Mouse (Mus musculus): Measurements from ENCODE around the gene Rnf8. TPM values are rescaled to one million over a fixed set of nuclear protein-coding genes. Genes with fewer than 3 reads are reported as not detected.
"Not testable (repeated sequence)": the region's sequence is repeated elsewhere in the genome, so short reads cannot be mapped to it uniquely, and the experiment has no call there.

The Rnf8 gene
- total RNA-seq (2017), result 42.8 and 51.9 TPM in 2 replicates

GRCm38 (mm10) chr17:29614115-29615023, at the start of gene Rnf8, which contains the start of gene Gm28043:
Rnf8 (plus strand) TSS chr17:29614790.
Gm28043 (plus strand) TSS chr17:29614876.
- peak; percentile 89 for ATAC-seq (ENCODE audit: extremely low read depth, insufficient number of reproducible peaks, low FRiP score, poor library complexity, severe bottlenecking)

- no peak for ATAC-seq (ENCODE audit: extremely low read depth, insufficient number of reproducible peaks, low FRiP score, poor library complexity, severe bottlenecking)
Observed at GRCm38 (mm10) chr17:29565521-29565920, 49.1 kb upstream of the Rnf8 start.

GRCm38 (mm10) chr17:29568435-29568834, 46.2 kb upstream of the Rnf8 start:
- ATAC-seq (ENCODE audit: extremely low read depth, insufficient number of reproducible peaks, low FRiP score, poor library complexity, severe bottlenecking), result no peak

GRCm38 (mm10) chr17:29569831-29570230, 44.8 kb upstream of the Rnf8 start:
- no peak for ATAC-seq (ENCODE audit: extremely low read depth, insufficient number of reproducible peaks, low FRiP score, poor library complexity, severe bottlenecking)

- ATAC-seq (ENCODE audit: extremely low read depth, insufficient number of reproducible peaks, low FRiP score, poor library complexity, severe bottlenecking), result no peak
Observed at GRCm38 (mm10) chr17:29579579-29580126, 34.9 kb upstream of the Rnf8 start.

- ATAC-seq (ENCODE audit: extremely low read depth, insufficient number of reproducible peaks, low FRiP score, poor library complexity, severe bottlenecking), result no peak
Observed at GRCm38 (mm10) chr17:29583569-29583968, 31.0 kb upstream of the Rnf8 start.

- ATAC-seq (ENCODE audit: extremely low read depth, insufficient number of reproducible peaks, low FRiP score, poor library complexity, severe bottlenecking), result no peak
Observed at GRCm38 (mm10) chr17:29584306-29584705, 30.3 kb upstream of the Rnf8 start.

- no peak for ATAC-seq (ENCODE audit: extremely low read depth, insufficient number of reproducible peaks, low FRiP score, poor library complexity, severe bottlenecking)
Observed at GRCm38 (mm10) chr17:29584737-29585136, 29.9 kb upstream of the Rnf8 start.

- ATAC-seq (ENCODE audit: extremely low read depth, insufficient number of reproducible peaks, low FRiP score, poor library complexity, severe bottlenecking), result no peak
Observed at GRCm38 (mm10) chr17:29585446-29585845, 29.1 kb upstream of the Rnf8 start.

- ATAC-seq (ENCODE audit: extremely low read depth, insufficient number of reproducible peaks, low FRiP score, poor library complexity, severe bottlenecking), result no peak
Observed at GRCm38 (mm10) chr17:29586921-29587320, 27.7 kb upstream of the Rnf8 start.

- no peak for ATAC-seq (ENCODE audit: extremely low read depth, insufficient number of reproducible peaks, low FRiP score, poor library complexity, severe bottlenecking)
Observed at GRCm38 (mm10) chr17:29589221-29589898, 25.2 kb upstream of the Rnf8 start.

GRCm38 (mm10) chr17:29595891-29596770, 18.5 kb upstream of the Rnf8 start:
- no peak for ATAC-seq (ENCODE audit: extremely low read depth, insufficient number of reproducible peaks, low FRiP score, poor library complexity, severe bottlenecking)

- no peak for ATAC-seq (ENCODE audit: extremely low read depth, insufficient number of reproducible peaks, low FRiP score, poor library complexity, severe bottlenecking)
Observed at GRCm38 (mm10) chr17:29596771-29597132, 17.8 kb upstream of the Rnf8 start.

- ATAC-seq (ENCODE audit: extremely low read depth, insufficient number of reproducible peaks, low FRiP score, poor library complexity, severe bottlenecking), result no peak
Observed at GRCm38 (mm10) chr17:29599051-29599450, 15.5 kb upstream of the Rnf8 start.

- no peak for ATAC-seq (ENCODE audit: extremely low read depth, insufficient number of reproducible peaks, low FRiP score, poor library complexity, severe bottlenecking)
Observed at GRCm38 (mm10) chr17:29599537-29599936, 15.1 kb upstream of the Rnf8 start.

- peak; percentile 81 for ATAC-seq (ENCODE audit: extremely low read depth, insufficient number of reproducible peaks, low FRiP score, poor library complexity, severe bottlenecking)
Observed at GRCm38 (mm10) chr17:29601391-29601790, 13.2 kb upstream of the Rnf8 start.

- ATAC-seq (ENCODE audit: extremely low read depth, insufficient number of reproducible peaks, low FRiP score, poor library complexity, severe bottlenecking), result peak; percentile 28; the same call in 1 of the 2 replicates
Observed at GRCm38 (mm10) chr17:29603283-29603682, 11.3 kb upstream of the Rnf8 start.

GRCm38 (mm10) chr17:29613453-29613852, 1.1 kb upstream of the Rnf8 start:
- ATAC-seq (ENCODE audit: extremely low read depth, insufficient number of reproducible peaks, low FRiP score, poor library complexity, severe bottlenecking), result not testable (repeated sequence)

- no peak for ATAC-seq (ENCODE audit: extremely low read depth, insufficient number of reproducible peaks, low FRiP score, poor library complexity, severe bottlenecking)
Observed at GRCm38 (mm10) chr17:29615024-29615551, 498 bp downstream of the Rnf8 start.

All from neutrophil, adult 5-6 weeks (primary cell).